Mouse (Mus musculus) limb, embryonic 12.5 days (tissue): ENCODE results near the gene Rnaseh2b. TPM values are rescaled to one million over a fixed set of nuclear protein-coding genes. Genes with fewer than 3 reads are reported as not detected.

ENCODE experiments used
- ATAC-seq: fragments of 200-750 bp; cut with Nextera tagmentation; 2 replicates; pipeline ENCODE4 v1.8.0; 2017; ENCODE audit warnings: low read depth, moderate TSS enrichment; ENCODE audit not compliant: insufficient number of reproducible peaks, insufficient read depth, low FRiP score, low TSS enrichment
- H3K27ac ChIP-seq: fragments of 300-500 bp; sonication (generic); 2 replicates; pipeline ENCODE4 v1.5.1; 2016; ENCODE audit warnings: mild to moderate bottlenecking, moderate library complexity
- H3K27me3 ChIP-seq: fragments of 300-500 bp; sonication (generic); 2 replicates; pipeline ENCODE4 v1.6.1; 2016; ENCODE audit warnings: mild to moderate bottlenecking, moderate library complexity
- H3K36me3 ChIP-seq: fragments of 300-500 bp; sonication (generic); 2 replicates; pipeline ENCODE4 v1.6.1; 2016; ENCODE audit warnings: mild to moderate bottlenecking, moderate library complexity
- H3K4me1 ChIP-seq: fragments of 300-500 bp; sonication (generic); replicated peaks from 2 replicates; pipeline ENCODE4 v1.6.1; 2016
- H3K4me2 ChIP-seq: fragments of 300-500 bp; sonication (generic); 2 replicates; pipeline ENCODE4 v1.6.1; 2016; ENCODE audit warnings: mild to moderate bottlenecking, moderate library complexity
- H3K4me3 ChIP-seq: fragments of 300-500 bp; sonication (generic); replicated peaks from 2 replicates; pipeline ENCODE4 v1.5.1; 2016; ENCODE audit warnings: mild to moderate bottlenecking
- H3K9ac ChIP-seq: fragments of 300-500 bp; sonication (generic); replicated peaks from 2 replicates; pipeline ENCODE4 v1.6.1; 2016; ENCODE audit warnings: mild to moderate bottlenecking, moderate library complexity
- H3K9me3 ChIP-seq: fragments of 300-500 bp; sonication (generic); 2 replicates; pipeline ENCODE4 v1.6.1; 2016; ENCODE audit warnings: mild to moderate bottlenecking, moderate library complexity
- WGBS: fragments of 180-500 bp; shearing (Covaris S2); methylation state at CpG from one replicate; pipeline ENCODE4 v1.1.7; 2016; 5-methylcytosine and 5-hydroxymethylcytosine counted together
- polyA plus RNA-seq: library from polyadenylated mRNA; unstranded; fragments of >200 nt; fragmentation: Nextera tagmentation; extraction: Ambion mirVana; gene quantifications from 2 replicates; pipeline ENCODE4 v1.2.1, GENCODE M21; 2016

The Rnaseh2b gene
- 64.5 TPM in 2 replicates for polyA plus RNA-seq

GRCm38 (mm10) chr14:62292488-62293339 lies at the start of gene Rnaseh2b, which contains the start of gene Dleu7:
TSS of gene Rnaseh2b (plus strand) at chr14:62292589.
TSS of gene Dleu7 (minus strand) at chr14:62293047.
- no peaks in the 10 kb centered on the region for H3K9me3 ChIP-seq
- no peaks in the 10 kb centered on the region for H3K36me3 ChIP-seq
- ATAC-seq, result peak; percentile 85
- H3K4me3 ChIP-seq, result peak within 1 kb of the TSS; percentile 49
- peak within 1 kb of the TSS; percentile 99 for H3K4me2 ChIP-seq
- H3K27ac ChIP-seq, result no peak within 1 kb of the TSS
- peak within 1 kb of the TSS; percentile 61 for H3K9ac ChIP-seq
- peaks cover 13% of the 10 kb centered on the region for H3K4me1 ChIP-seq
- 1% methylated on average over 60 of the region's 60 CpGs for WGBS
- peaks cover 37% of the 10 kb centered on the region for H3K27me3 ChIP-seq

GRCm38 (mm10) chr14:62243530-62243929 lies 48.9 kb upstream of the Rnaseh2b start:
- H3K27ac ChIP-seq, result no peak overlapping the region
- no peak overlapping the region for H3K9ac ChIP-seq
- no peaks in the 10 kb centered on the region for H3K9me3 ChIP-seq
- no peak overlapping the region for H3K4me3 ChIP-seq
- H3K36me3 ChIP-seq, result no peaks in the 10 kb centered on the region
- peaks cover 8% of the 10 kb centered on the region; the same call in 1 of the 2 replicates for H3K4me1 ChIP-seq
- H3K27me3 ChIP-seq, result no peaks in the 10 kb centered on the region
- no peak overlapping the region for H3K4me2 ChIP-seq
- no peak for ATAC-seq
- 87% methylated on average over 2 of the region's 2 CpGs for WGBS

- no peak overlapping the region for H3K4me2 ChIP-seq
- H3K9ac ChIP-seq, result no peak overlapping the region
- no peak overlapping the region for H3K27ac ChIP-seq
- 18% methylated on average over 4 of the region's 4 CpGs for WGBS
- H3K4me3 ChIP-seq, result no peak overlapping the region
- no peaks in the 10 kb centered on the region for H3K36me3 ChIP-seq
- no peaks in the 10 kb centered on the region for H3K9me3 ChIP-seq
- H3K4me1 ChIP-seq, result peaks cover 8% of the 10 kb centered on the region; the same call in 1 of the 2 replicates
- no peak for ATAC-seq
- no peaks in the 10 kb centered on the region for H3K27me3 ChIP-seq
These were observed 46.8 kb upstream of the Rnaseh2b start for GRCm38 (mm10) chr14:62245557-62245956.

- Histone ChIP-seq H3K36me3 (no peaks in the 10 kb centered on the region), H3K9ac (no peak overlapping the region), H3K4me3 (no peak overlapping the region), H3K27ac (no peak overlapping the region), H3K27me3 (no peaks in the 10 kb centered on the region), H3K4me1 (0 out of 2 replicates have a peak, but pooled peaks cover 4% of the 10 kb centered on the region), H3K9me3 (no peaks in the 10 kb centered on the region), H3K4me2 (no peak overlapping the region)
- 71% methylated on average over 7 of the region's 7 CpGs for WGBS
- ATAC-seq, result no peak
These were observed 44.0 kb upstream of the Rnaseh2b start for GRCm38 (mm10) chr14:62248345-62248744.

- H3K4me2 ChIP-seq, result no peak overlapping the region
- H3K4me1 ChIP-seq, result 0 out of 2 replicates have a peak, but pooled peaks cover 4% of the 10 kb centered on the region
- H3K27me3 ChIP-seq, result no peaks in the 10 kb centered on the region
- no peak for ATAC-seq
- no peak overlapping the region for H3K9ac ChIP-seq
- H3K9me3 ChIP-seq, result no peaks in the 10 kb centered on the region
- H3K4me3 ChIP-seq, result no peak overlapping the region
- no peaks in the 10 kb centered on the region for H3K36me3 ChIP-seq
- 76% methylated on average over 10 of the region's 10 CpGs for WGBS
- H3K27ac ChIP-seq, result no peak overlapping the region
These were observed 43.6 kb upstream of the Rnaseh2b start for GRCm38 (mm10) chr14:62248796-62249195.

- no peak overlapping the region for H3K9ac ChIP-seq
- no peaks in the 10 kb centered on the region for H3K9me3 ChIP-seq
- no peaks in the 10 kb centered on the region for H3K27me3 ChIP-seq
- WGBS, result 86% methylated on average over 2 of the region's 2 CpGs
- no peak overlapping the region for H3K4me2 ChIP-seq
- no peak overlapping the region for H3K27ac ChIP-seq
- no peak for ATAC-seq
- no peak overlapping the region for H3K4me3 ChIP-seq
- H3K4me1 ChIP-seq, result 0 out of 2 replicates have a peak, but pooled peaks cover 4% of the 10 kb centered on the region
- H3K36me3 ChIP-seq, result no peaks in the 10 kb centered on the region
These were observed 43.1 kb upstream of the Rnaseh2b start for GRCm38 (mm10) chr14:62249251-62249650.

GRCm38 (mm10) chr14:62250046-62250445 lies 42.3 kb upstream of the Rnaseh2b start:
- no peaks in the 10 kb centered on the region for H3K27me3 ChIP-seq
- no peak overlapping the region for H3K27ac ChIP-seq
- WGBS, result 63% methylated on average over 3 of the region's 3 CpGs
- H3K36me3 ChIP-seq, result no peaks in the 10 kb centered on the region
- 0 out of 2 replicates have a peak, but pooled peaks cover 4% of the 10 kb centered on the region for H3K4me1 ChIP-seq
- no peak for ATAC-seq
- no peak overlapping the region for H3K9ac ChIP-seq
- H3K4me3 ChIP-seq, result no peak overlapping the region
- H3K9me3 ChIP-seq, result no peaks in the 10 kb centered on the region
- no peak overlapping the region for H3K4me2 ChIP-seq

- H3K9ac ChIP-seq, result no peak overlapping the region
- no peaks in the 10 kb centered on the region for H3K9me3 ChIP-seq
- H3K4me3 ChIP-seq, result no peak overlapping the region
- WGBS, result 11% methylated on average over 4 of the region's 4 CpGs
- peak; percentile 42; the same call in 1 of the 2 replicates for ATAC-seq
- H3K27me3 ChIP-seq, result no peaks in the 10 kb centered on the region
- H3K4me2 ChIP-seq, result no peak overlapping the region
- no peaks in the 10 kb centered on the region for H3K36me3 ChIP-seq
- no peaks in the 10 kb centered on the region for H3K4me1 ChIP-seq
- H3K27ac ChIP-seq, result no peak overlapping the region
These were observed 40.4 kb upstream of the Rnaseh2b start for GRCm38 (mm10) chr14:62251999-62252398.

- Histone ChIP-seq H3K9me3 (no peaks in the 10 kb centered on the region), H3K4me2 (no peak overlapping the region), H3K9ac (no peak overlapping the region), H3K27me3 (no peaks in the 10 kb centered on the region), H3K4me1 (peaks cover 14% of the 10 kb centered on the region; the same call in 1 of the 2 replicates), H3K36me3 (no peaks in the 10 kb centered on the region), H3K4me3 (no peak overlapping the region), H3K27ac (no peak overlapping the region)
- no peak for ATAC-seq
- 53% methylated on average over 8 of the region's 8 CpGs for WGBS
These were observed 38.0 kb upstream of the Rnaseh2b start for GRCm38 (mm10) chr14:62254371-62254770.

GRCm38 (mm10) chr14:62256066-62256465 lies 36.3 kb upstream of the Rnaseh2b start:
- no peak overlapping the region for H3K4me3 ChIP-seq

GRCm38 (mm10) chr14:62258125-62258524 lies 34.3 kb upstream of the Rnaseh2b start:
- Histone ChIP-seq H3K4me2 (no peak overlapping the region), H3K9ac (no peak overlapping the region), H3K9me3 (no peaks in the 10 kb centered on the region), H3K27me3 (no peaks in the 10 kb centered on the region), H3K4me3 (no peak overlapping the region), H3K27ac (no peak overlapping the region), H3K4me1 (peaks cover 17% of the 10 kb centered on the region; the same call in 1 of the 2 replicates), H3K36me3 (no peaks in the 10 kb centered on the region)
- WGBS, result 53% methylated on average over 6 of the region's 6 CpGs
- ATAC-seq, result no peak

More at GRCm38 (mm10) chr14:62256066-62256465, 36.3 kb upstream of the Rnaseh2b start:
- H3K9me3 ChIP-seq, result no peaks in the 10 kb centered on the region
- H3K36me3 ChIP-seq, result no peaks in the 10 kb centered on the region
- H3K4me2 ChIP-seq, result no peak overlapping the region
- 79% methylated on average over 5 of the region's 5 CpGs for WGBS
- no peak for ATAC-seq
- H3K27ac ChIP-seq, result no peak overlapping the region
- H3K27me3 ChIP-seq, result no peaks in the 10 kb centered on the region
- peaks cover 17% of the 10 kb centered on the region; the same call in 1 of the 2 replicates for H3K4me1 ChIP-seq
- no peak overlapping the region for H3K9ac ChIP-seq
